Mouse (Mus musculus): Measurements from ENCODE around the gene Arl4c. TPM values are rescaled to one million over a fixed set of nuclear protein-coding genes. Genes with fewer than 3 reads are reported as not detected.

The Arl4c gene
- polyA plus RNA-seq, 1 experiment from 2014 or later, result 30.6 TPM

- Histone ChIP-seq H3K4me2 (ENCODE audit: low read length) (no peak overlapping the region), H3K27ac (no peak overlapping the region)
- 84% methylated on average over 8 of the region's 8 CpGs for WGBS
Observed at GRCm38 (mm10) chr1:88623541-88624115, 78.4 kb downstream of the Arl4c start.

More at GRCm38 (mm10) chr1:88623541-88624115, 78.4 kb downstream of the Arl4c start:
- Histone ChIP-seq H3K4me3 (replicated peaks; ENCODE audit: low read depth, low read length) (no peak overlapping the region), H3K4me1 (replicated peaks; ENCODE audit: insufficient read depth, low read length) (no peaks in the 10 kb centered on the region), H3K9me3 (replicated peaks; ENCODE audit: low read length) (no peaks in the 10 kb centered on the region), H3K27me3 (ENCODE audit: insufficient read depth, low read length) (no peaks in the 10 kb centered on the region), H3K36me3 (ENCODE audit: insufficient read depth, low read length) (no peaks in the 10 kb centered on the region), H3K9ac (ENCODE audit: low read depth, low read length) (no peak overlapping the region)
- ATAC-seq (replicated peaks; ENCODE audit: low FRiP score, low read depth) (no peak), DNase-seq (ENCODE audit: low spot score) (no peak)
- no peak for TF ChIP-seq CTCF (IDR thresholded peaks at IDR 0.05; ENCODE audit: low read depth)

Other genes with a start within 250 kb of the Arl4c start
- 0.09 TPM in 1 of 2 replicates, not detected in the other for gene Glrp1, start 192.2 kb downstream of the Arl4c start, polyA plus RNA-seq (2015; fragmentation: Nextera tagmentation; extraction: Ambion mirVana)

Measured in kidney, postnatal 0 days (tissue).